ENCODE assay signal across 8 mouse cellular contexts in the genomic region with DNA sequence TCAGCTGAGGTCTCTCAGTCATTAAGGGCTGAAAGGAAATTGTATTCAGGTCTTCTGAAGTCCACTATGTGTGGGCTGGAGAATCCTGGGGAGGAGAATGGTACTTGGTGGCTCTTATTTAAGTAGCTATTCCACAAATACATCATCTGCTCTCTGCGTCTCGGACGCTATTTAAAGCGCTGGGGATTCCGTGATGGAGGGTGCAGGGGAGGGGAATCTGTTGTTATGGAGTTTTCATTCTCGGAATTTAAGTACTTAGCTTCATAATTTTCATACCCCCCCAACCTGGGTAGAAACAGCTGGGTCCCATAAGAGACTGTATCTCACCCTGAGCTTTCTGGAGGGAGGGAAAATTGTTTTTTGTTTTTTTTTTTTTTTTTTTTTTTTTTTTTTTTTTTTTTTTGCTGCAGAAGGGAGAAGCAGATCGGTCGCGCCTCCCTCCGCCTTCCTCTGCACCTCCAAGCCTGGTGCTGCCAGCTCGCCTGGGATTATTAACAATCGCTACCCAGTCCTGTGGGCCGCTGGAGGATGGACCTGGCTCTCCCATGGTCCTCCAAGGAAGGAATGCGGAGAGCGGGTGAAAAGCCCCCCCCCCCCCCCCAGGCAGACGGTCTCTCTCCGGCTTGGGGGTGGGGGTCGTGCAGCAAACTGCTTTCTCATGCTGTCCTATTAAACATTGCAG. TPM values are rescaled to one million over a fixed set of nuclear protein-coding genes. Genes with fewer than 3 reads are reported as not detected.
DNase-seq lines count a peak whose midpoint lies in the region; ATAC-seq lines count a peak whose summit lies in the region.
"Had no signal": no experiment of that assay in that cellular context is flagged by ENCODE, and none has a peak within 500 bp of the region (broad histone marks: within the 10 kb centered on the region; RNA-seq: fewer than 3 reads in every experiment).

TSS of gene Ccdc184 (plus strand) at position 196 of the 682 bp plus-strand sequence.

- peak; percentile 45 for ATAC-seq in embryonic facial prominence, embryonic 11.5 days (replicated peaks; ENCODE audit: insufficient number of reproducible peaks, low FRiP score, low TSS enrichment, low read depth)
- ATAC-seq in hindbrain, embryonic 13.5 days (ENCODE audit: low FRiP score), result peak; percentile 75
- ATAC-seq in monocyte, adult 5-6 weeks (replicated peaks; ENCODE audit: insufficient number of reproducible peaks, low FRiP score, low TSS enrichment, poor library complexity, severe bottlenecking), result no peak

- peaks cover 4% of the 10 kb centered on the region for H3K4me1 ChIP-seq in embryonic facial prominence, embryonic 11.5 days (ENCODE audit: control insufficient read depth, insufficient read depth, low read length)
- peaks cover 50% of the 10 kb centered on the region for H3K4me1 ChIP-seq in hindbrain, embryonic 13.5 days (replicated peaks)
- peaks cover 49% of the 10 kb centered on the region for H3K4me1 ChIP-seq in midbrain, embryonic 10.5 days

- peak within 1 kb of the TSS; percentile 87 for H3K4me2 ChIP-seq in embryonic facial prominence, embryonic 11.5 days (ENCODE audit: low read depth, low read length)
- peak within 1 kb of the TSS; percentile 88 for H3K4me2 ChIP-seq in hindbrain, embryonic 13.5 days

- DNase-seq in layer of hippocampus, adult 8-10 months (ENCODE audit: low spot score in 2 of 2), result no peak
- no peak for DNase-seq in layer of hippocampus, adult 9-11 months
- DNase-seq in embryonic facial prominence, embryonic 11.5 days (ENCODE audit: low spot score), result peak; percentile 32
- peak; percentile 28 for DNase-seq in midbrain, embryonic 10.5 days (ENCODE audit: low spot score)
- DNase-seq in gastrocnemius, postnatal 10 days, result no peak

- H3K9ac ChIP-seq in embryonic facial prominence, embryonic 11.5 days (replicated peaks; ENCODE audit: low read length), result peak within 1 kb of the TSS; percentile 54; the same call in 1 of the 2 replicates
- peak within 1 kb of the TSS; percentile 78 for H3K9ac ChIP-seq in hindbrain, embryonic 13.5 days

- 3% methylated on average over 18 of the region's 18 CpGs for WGBS in embryonic facial prominence, embryonic 11.5 days
- under 1% methylated on average over 16 of the region's 18 CpGs for WGBS in hindbrain, embryonic 13.5 days
- 2% methylated on average over 16 of the region's 18 CpGs for WGBS in midbrain, embryonic 10.5 days

- no peaks in the 10 kb centered on the region for H3K36me3 ChIP-seq in embryonic facial prominence, embryonic 11.5 days (replicated peaks; ENCODE audit: control insufficient read depth, insufficient read depth, low read depth, low read length)
- H3K36me3 ChIP-seq in hindbrain, embryonic 13.5 days, result no peaks in the 10 kb centered on the region
- no peaks in the 10 kb centered on the region for H3K36me3 ChIP-seq in midbrain, embryonic 10.5 days

- peak within 1 kb of the TSS; percentile 47 for H3K4me3 ChIP-seq in embryonic facial prominence, embryonic 11.5 days (ENCODE audit: low read depth, low read length)
- H3K4me3 ChIP-seq in hindbrain, embryonic 13.5 days, result peak within 1 kb of the TSS; percentile 66
- H3K4me3 ChIP-seq in midbrain, embryonic 10.5 days, result peak within 1 kb of the TSS; percentile 67

- H3K27me3 ChIP-seq in embryonic facial prominence, embryonic 11.5 days (ENCODE audit: control insufficient read depth, insufficient read depth, low read length), result peaks cover 39% of the 10 kb centered on the region
- peaks cover 43% of the 10 kb centered on the region for H3K27me3 ChIP-seq in hindbrain, embryonic 13.5 days
- H3K27me3 ChIP-seq in midbrain, embryonic 10.5 days (ENCODE audit: low read depth, poor library complexity, severe bottlenecking), result peaks cover 65% of the 10 kb centered on the region

- no peaks in the 10 kb centered on the region for H3K9me3 ChIP-seq in embryonic facial prominence, embryonic 11.5 days (replicated peaks; ENCODE audit: control insufficient read depth, low read length)
- no peaks in the 10 kb centered on the region for H3K9me3 ChIP-seq in hindbrain, embryonic 13.5 days
- no peaks in the 10 kb centered on the region for H3K9me3 ChIP-seq in midbrain, embryonic 10.5 days (replicated peaks)

- no peak within 1 kb of the TSS for H3K27ac ChIP-seq in embryonic facial prominence, embryonic 11.5 days (replicated peaks; ENCODE audit: low read depth, low read length)
- peak within 1 kb of the TSS; percentile 95 for H3K27ac ChIP-seq in hindbrain, embryonic 13.5 days
- peak within 1 kb of the TSS; percentile 89 for H3K27ac ChIP-seq in midbrain, embryonic 10.5 days (replicated peaks)

RNA-seq across cellular contexts. Expression of gene Ccdc184, which starts in this region (rescaled TPM):
- 10 to 100 TPM in 3 of 4 experiments, 1 to 10 TPM in 1; 9.8 to 11.9 (median 10.6) TPM for total RNA-seq in layer of hippocampus, adult 8-10 months (2022)
- 2.5 and 4.2 TPM in 2 replicates for polyA plus RNA-seq in embryonic facial prominence, embryonic 11.5 days (2014; fragmentation: Nextera tagmentation; extraction: Ambion mirVana)
- polyA plus RNA-seq in hindbrain, embryonic 13.5 days (2015; fragmentation: Nextera tagmentation; extraction: Ambion mirVana), result 55.6 and 59.6 TPM in 2 replicates
- polyA plus RNA-seq in midbrain, embryonic 10.5 days (2016; fragmentation: Nextera tagmentation; extraction: Ambion mirVana), result 7.3 and 11.2 TPM in 2 replicates
- not detected in 3 replicates for total RNA-seq in monocyte, adult 5-6 weeks (2017)
- total RNA-seq in gastrocnemius, postnatal 10 days (2021), result not detected
- total RNA-seq: neutrophil, adult 5-6 weeks had no signal

Comparison
In these comparisons a context has a peak if more than half of its experiments do, and no peak if none do; other contexts are left out.
1. RNA of gene Ccdc184 (total RNA-seq): 9.8 to 11.9 TPM in layer of hippocampus, adult 8-10 months; not detected in gastrocnemius, postnatal 10 days and not detected in monocyte, adult 5-6 weeks; every median in the first group is over 10 times any median in the second.
2. DNase-seq: peak in embryonic facial prominence, embryonic 11.5 days (single experiment) and midbrain, embryonic 10.5 days (single experiment); none in layer of hippocampus, adult 8-10 months (0 of 2), layer of hippocampus, adult 9-11 months (single experiment) and gastrocnemius, postnatal 10 days (single experiment).
3. Peak in every context shown above with its lines, with median percentiles within 50 percentile points of each other: H3K4me3 ChIP-seq.